Mouse (Mus musculus): ENCODE measurements around the gene Etl4. TPM values are rescaled to one million over a fixed set of nuclear protein-coding genes. Genes with fewer than 3 reads are reported as not detected.

Etl4 gene
- polyA plus RNA-seq, 1 experiment from 2014 or later = 7.3 TPM

DNA sequence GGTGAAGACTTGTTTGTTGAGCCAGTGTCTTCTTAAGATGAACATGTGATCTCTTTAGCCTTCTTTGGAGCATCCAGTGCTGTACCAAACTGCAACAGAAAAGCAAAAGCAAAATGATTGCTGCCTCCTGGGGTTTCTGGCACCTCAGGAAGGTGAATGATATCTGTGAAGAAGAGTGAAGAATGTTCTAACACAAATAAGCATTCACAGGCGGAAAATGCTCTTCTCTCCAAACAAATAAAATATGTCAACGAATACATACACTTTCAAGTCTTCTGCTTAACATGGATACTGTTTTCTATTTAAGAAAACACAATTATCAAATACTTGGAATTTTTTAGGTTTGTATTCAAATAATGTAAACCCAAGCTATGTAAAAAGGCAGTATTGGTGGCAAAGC is 678.3 kb downstream of the Etl4 start:
- no peaks in the 10 kb centered on the region for H3K27me3 ChIP-seq (ENCODE audit: control insufficient read depth, insufficient read depth, low read length)
- no peaks in the 10 kb centered on the region for H3K4me1 ChIP-seq (ENCODE audit: control insufficient read depth, insufficient read depth, low read length)
- ATAC-seq (ENCODE audit: low read depth) = no peak
- H3K9ac ChIP-seq (replicated peaks; ENCODE audit: low read depth, low read length) = no peak overlapping the region
- no peaks in the 10 kb centered on the region for H3K9me3 ChIP-seq (ENCODE audit: control insufficient read depth, low read length)
- no peak overlapping the region for H3K4me2 ChIP-seq (ENCODE audit: low read depth, low read length)
- H3K4me3 ChIP-seq (ENCODE audit: low read depth, low read length) = no peak overlapping the region
- 97% methylated on average over 2 of the region's 2 CpGs for WGBS
- H3K36me3 ChIP-seq (ENCODE audit: control insufficient read depth, insufficient read depth, low read length) = no peaks in the 10 kb centered on the region
- H3K27ac ChIP-seq (ENCODE audit: low read depth, low read length) = no peak overlapping the region

DNA sequence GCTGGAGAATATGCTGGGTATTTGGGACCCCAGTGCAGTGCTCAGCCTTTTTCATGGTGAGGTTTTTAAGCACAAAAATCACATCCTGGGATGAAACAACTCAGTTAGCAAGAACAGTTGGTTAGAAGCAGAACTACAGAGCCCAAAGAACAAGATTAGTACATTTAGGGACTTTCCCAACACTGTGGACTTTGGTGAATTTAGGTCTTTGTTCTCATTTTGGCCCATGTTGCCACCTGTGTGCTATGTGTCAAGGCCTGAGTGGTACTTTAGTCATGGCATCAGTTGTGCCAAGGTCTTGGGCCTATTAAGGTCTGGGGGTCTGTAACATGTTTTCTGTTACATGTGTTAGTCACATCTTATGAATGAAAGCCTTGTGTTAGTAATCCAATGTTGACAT is 679.1 kb downstream of the Etl4 start:
- H3K4me3 ChIP-seq (ENCODE audit: low read depth, low read length) = no peak overlapping the region
- H3K27me3 ChIP-seq (ENCODE audit: control insufficient read depth, insufficient read depth, low read length) = no peaks in the 10 kb centered on the region
- H3K9ac ChIP-seq (replicated peaks; ENCODE audit: low read depth, low read length) = no peak overlapping the region
- no peak overlapping the region for H3K27ac ChIP-seq (ENCODE audit: low read depth, low read length)
- no peaks in the 10 kb centered on the region for H3K9me3 ChIP-seq (ENCODE audit: control insufficient read depth, low read length)
- H3K4me2 ChIP-seq (ENCODE audit: low read depth, low read length) = no peak overlapping the region
- no peak for ATAC-seq (ENCODE audit: low read depth)
- H3K36me3 ChIP-seq (ENCODE audit: control insufficient read depth, insufficient read depth, low read length) = no peaks in the 10 kb centered on the region
- no peaks in the 10 kb centered on the region for H3K4me1 ChIP-seq (ENCODE audit: control insufficient read depth, insufficient read depth, low read length)

DNA sequence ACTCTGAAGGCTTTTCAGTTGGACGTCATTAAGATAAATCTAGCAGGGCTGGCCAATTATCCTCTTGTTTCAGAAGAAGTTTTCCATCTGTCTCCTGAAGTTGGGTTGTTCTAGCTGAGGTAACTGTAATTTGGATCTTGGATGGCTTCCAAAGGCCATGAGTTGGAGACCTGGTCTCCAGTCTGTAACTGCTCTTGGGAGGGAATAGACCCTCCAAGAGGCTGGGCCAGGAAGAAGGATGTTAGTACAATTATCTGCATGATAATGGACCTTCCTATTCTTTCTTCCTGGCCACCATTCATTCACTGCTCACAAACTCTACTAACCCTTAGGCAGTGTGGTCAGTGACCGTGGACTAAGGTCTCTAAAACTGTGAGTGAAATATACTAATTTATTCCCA is 684.5 kb downstream of the Etl4 start:
- no peak for ATAC-seq (ENCODE audit: low read depth)
- Histone ChIP-seq H3K27ac (ENCODE audit: low read depth, low read length) (no peak overlapping the region), H3K9ac (replicated peaks; ENCODE audit: low read depth, low read length) (no peak overlapping the region), H3K9me3 (ENCODE audit: control insufficient read depth, low read length) (no peaks in the 10 kb centered on the region), H3K4me1 (ENCODE audit: control insufficient read depth, insufficient read depth, low read length) (no peaks in the 10 kb centered on the region), H3K4me3 (ENCODE audit: low read depth, low read length) (no peak overlapping the region), H3K36me3 (ENCODE audit: control insufficient read depth, insufficient read depth, low read length) (no peaks in the 10 kb centered on the region), H3K4me2 (ENCODE audit: low read depth, low read length) (no peak overlapping the region), H3K27me3 (ENCODE audit: control insufficient read depth, insufficient read depth, low read length) (no peaks in the 10 kb centered on the region)
- WGBS = 74% methylated on average over 2 of the region's 2 CpGs

DNA sequence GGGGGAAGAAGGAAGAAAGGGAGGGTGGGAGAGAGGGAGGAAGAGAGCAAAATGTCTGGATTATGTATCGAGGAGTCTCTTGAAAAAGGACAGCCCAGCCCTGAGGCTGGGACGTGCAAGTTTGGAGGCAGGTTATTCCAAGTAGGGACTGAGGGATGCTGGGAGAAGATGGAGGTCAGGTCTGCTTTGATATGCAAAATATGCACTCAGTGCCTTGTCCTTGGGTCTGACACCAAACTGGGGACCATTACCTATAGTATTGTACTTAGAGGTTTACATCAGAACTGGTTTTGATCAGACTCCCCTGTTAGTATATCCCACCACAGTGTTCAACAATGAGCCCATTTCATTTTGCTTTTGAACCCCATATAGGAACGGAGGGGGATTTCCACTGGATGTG is 685.4 kb downstream of the Etl4 start:
- no peak for ATAC-seq (ENCODE audit: low read depth)
- 92% methylated on average over 3 of the region's 3 CpGs for WGBS
- Histone ChIP-seq H3K27me3 (ENCODE audit: control insufficient read depth, insufficient read depth, low read length) (no peaks in the 10 kb centered on the region), H3K27ac (ENCODE audit: low read depth, low read length) (no peak overlapping the region), H3K36me3 (ENCODE audit: control insufficient read depth, insufficient read depth, low read length) (no peaks in the 10 kb centered on the region), H3K4me2 (ENCODE audit: low read depth, low read length) (no peak overlapping the region), H3K4me3 (ENCODE audit: low read depth, low read length) (no peak overlapping the region), H3K9ac (replicated peaks; ENCODE audit: low read depth, low read length) (no peak overlapping the region), H3K4me1 (ENCODE audit: control insufficient read depth, insufficient read depth, low read length) (no peaks in the 10 kb centered on the region), H3K9me3 (ENCODE audit: control insufficient read depth, low read length) (no peaks in the 10 kb centered on the region)

DNA sequence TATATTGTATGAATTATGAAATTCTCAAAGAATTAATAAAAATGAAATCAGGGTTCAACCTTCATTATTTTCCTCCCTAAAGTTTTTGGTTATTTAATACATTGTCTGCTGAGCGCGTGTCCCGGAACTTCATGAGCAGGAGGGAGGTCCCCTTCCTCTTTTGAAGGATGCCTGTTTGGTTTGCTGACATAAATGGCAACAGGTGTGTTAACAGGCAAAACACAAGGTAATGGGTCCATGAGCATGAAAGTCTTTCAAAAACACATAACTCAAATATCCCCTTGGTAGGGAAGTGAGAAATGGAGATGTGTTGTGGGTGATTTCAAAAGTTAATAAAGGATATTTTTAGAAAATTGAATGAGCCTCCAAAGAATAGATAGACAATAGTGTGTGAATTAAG is 687.0 kb downstream of the Etl4 start:
- H3K36me3 ChIP-seq (ENCODE audit: control insufficient read depth, insufficient read depth, low read length) = no peaks in the 10 kb centered on the region
- H3K4me3 ChIP-seq (ENCODE audit: low read depth, low read length) = no peak overlapping the region
- H3K9ac ChIP-seq (replicated peaks; ENCODE audit: low read depth, low read length) = no peak overlapping the region
- no peak for ATAC-seq (ENCODE audit: low read depth)
- no peak overlapping the region for H3K4me2 ChIP-seq (ENCODE audit: low read depth, low read length)
- H3K27me3 ChIP-seq (ENCODE audit: control insufficient read depth, insufficient read depth, low read length) = no peaks in the 10 kb centered on the region
- H3K9me3 ChIP-seq (ENCODE audit: control insufficient read depth, low read length) = no peaks in the 10 kb centered on the region
- no peaks in the 10 kb centered on the region for H3K4me1 ChIP-seq (ENCODE audit: control insufficient read depth, insufficient read depth, low read length)
- H3K27ac ChIP-seq (ENCODE audit: low read depth, low read length) = no peak overlapping the region
- 95% methylated on average over 3 of the region's 3 CpGs for whole genome bisulfite sequencing

DNA sequence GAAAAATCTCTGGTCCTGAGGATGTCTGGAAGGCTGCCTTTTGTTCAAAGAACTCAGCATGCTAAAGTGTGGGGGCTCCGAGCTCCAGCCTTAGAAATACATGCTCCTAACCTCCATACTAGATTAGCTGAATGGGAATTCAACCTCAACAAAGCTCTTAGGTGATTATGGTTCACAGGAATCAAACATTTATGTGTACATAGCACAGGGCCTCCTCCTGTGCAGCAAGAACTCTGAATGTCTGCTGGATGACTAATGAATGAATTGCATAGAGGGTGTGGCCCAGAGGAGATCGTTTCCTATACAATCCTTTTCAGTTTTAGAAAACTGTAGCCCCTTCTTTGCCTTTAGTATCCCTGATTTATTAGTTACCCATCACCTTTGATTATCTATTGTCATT is 687.6 kb downstream of the Etl4 start:
- Histone ChIP-seq H3K9ac (replicated peaks; ENCODE audit: low read depth, low read length) (no peak overlapping the region), H3K27me3 (ENCODE audit: control insufficient read depth, insufficient read depth, low read length) (no peaks in the 10 kb centered on the region), H3K36me3 (ENCODE audit: control insufficient read depth, insufficient read depth, low read length) (no peaks in the 10 kb centered on the region), H3K4me3 (ENCODE audit: low read depth, low read length) (no peak overlapping the region), H3K4me2 (ENCODE audit: low read depth, low read length) (no peak overlapping the region), H3K9me3 (ENCODE audit: control insufficient read depth, low read length) (no peaks in the 10 kb centered on the region), H3K4me1 (ENCODE audit: control insufficient read depth, insufficient read depth, low read length) (no peaks in the 10 kb centered on the region), H3K27ac (ENCODE audit: low read depth, low read length) (no peak overlapping the region)
- 32% methylated on average over 2 of the region's 2 CpGs for WGBS
- no peak for ATAC-seq (ENCODE audit: low read depth)

DNA sequence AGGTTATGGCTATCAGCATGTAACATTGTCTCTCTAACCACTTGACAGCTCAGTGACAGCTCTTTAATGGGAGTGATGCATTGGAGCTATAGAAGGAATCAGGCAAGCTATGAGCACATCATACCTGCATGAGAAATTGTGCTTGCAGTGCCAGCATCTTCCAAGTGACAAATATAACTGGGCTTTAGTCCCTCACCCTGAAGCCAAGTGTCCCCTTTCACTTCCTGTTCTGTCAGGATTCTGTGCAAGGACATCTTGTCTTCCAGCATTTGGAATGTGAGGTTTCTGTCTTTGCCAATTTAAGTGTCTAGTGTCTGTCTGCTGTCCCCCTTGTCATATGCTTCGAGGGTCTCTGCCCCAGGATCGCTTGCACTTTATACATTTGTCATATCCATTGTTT is 693.1 kb downstream of the Etl4 start:
- Histone ChIP-seq H3K27ac (ENCODE audit: low read depth, low read length) (no peak overlapping the region), H3K27me3 (ENCODE audit: control insufficient read depth, insufficient read depth, low read length) (no peaks in the 10 kb centered on the region), H3K4me1 (ENCODE audit: control insufficient read depth, insufficient read depth, low read length) (no peaks in the 10 kb centered on the region), H3K4me3 (ENCODE audit: low read depth, low read length) (no peak overlapping the region), H3K4me2 (ENCODE audit: low read depth, low read length) (no peak overlapping the region), H3K9me3 (ENCODE audit: control insufficient read depth, low read length) (no peaks in the 10 kb centered on the region), H3K9ac (replicated peaks; ENCODE audit: low read depth, low read length) (no peak overlapping the region), H3K36me3 (ENCODE audit: control insufficient read depth, insufficient read depth, low read length) (no peaks in the 10 kb centered on the region)
- ATAC-seq (ENCODE audit: low read depth) = no peak
- 85% methylated on average over 2 of the region's 2 CpGs for WGBS

DNA sequence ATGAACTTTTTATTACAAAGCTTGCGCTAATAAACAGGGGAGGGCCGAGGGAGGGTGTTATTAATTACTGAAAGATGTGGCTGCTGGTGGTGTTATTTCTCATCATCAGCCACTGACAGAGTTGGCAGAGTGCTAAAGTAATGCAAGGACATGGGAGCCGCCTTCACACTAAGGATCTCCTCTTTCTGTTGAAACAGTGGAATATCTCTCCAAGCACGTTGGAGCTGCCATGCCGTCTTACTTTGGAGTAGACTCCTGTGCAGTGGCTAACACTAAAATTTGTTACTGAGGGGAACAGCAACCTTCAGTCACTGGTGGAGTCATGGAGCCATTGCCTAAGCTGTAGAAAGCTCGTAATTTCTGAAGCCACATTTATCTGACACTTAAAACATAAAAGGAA is 694.0 kb downstream of the Etl4 start:
- Histone ChIP-seq H3K4me3 (ENCODE audit: low read depth, low read length) (no peak overlapping the region), H3K4me2 (ENCODE audit: low read depth, low read length) (no peak overlapping the region), H3K9ac (replicated peaks; ENCODE audit: low read depth, low read length) (no peak overlapping the region), H3K9me3 (ENCODE audit: control insufficient read depth, low read length) (no peaks in the 10 kb centered on the region), H3K36me3 (ENCODE audit: control insufficient read depth, insufficient read depth, low read length) (no peaks in the 10 kb centered on the region), H3K4me1 (ENCODE audit: control insufficient read depth, insufficient read depth, low read length) (no peaks in the 10 kb centered on the region), H3K27ac (ENCODE audit: low read depth, low read length) (no peak overlapping the region), H3K27me3 (ENCODE audit: control insufficient read depth, insufficient read depth, low read length) (no peaks in the 10 kb centered on the region)
- 91% methylated on average over 6 of the region's 6 CpGs for WGBS
- ATAC-seq (ENCODE audit: low read depth) = no peak

DNA sequence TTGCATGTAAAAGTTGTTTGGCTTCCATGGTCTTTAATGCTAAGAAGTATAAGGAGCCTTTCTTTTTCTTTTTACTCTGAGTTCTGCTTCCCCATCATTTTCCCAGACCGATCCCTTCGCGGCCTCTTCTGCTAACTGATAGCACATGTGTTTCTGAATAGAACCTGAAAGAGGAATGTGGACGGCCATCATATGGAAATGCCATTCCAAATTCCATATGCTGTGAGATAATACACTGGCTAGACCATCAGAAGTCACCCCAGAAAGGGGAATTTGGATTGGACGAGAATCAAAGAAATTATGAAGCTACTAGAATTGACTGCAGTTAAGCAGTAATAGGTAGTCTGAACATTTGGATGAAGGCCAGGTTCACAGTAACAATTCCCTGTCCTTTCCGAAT is 694.4 kb downstream of the Etl4 start:
- no peak for ATAC-seq (ENCODE audit: low read depth)
- Histone ChIP-seq H3K4me3 (ENCODE audit: low read depth, low read length) (no peak overlapping the region), H3K4me2 (ENCODE audit: low read depth, low read length) (no peak overlapping the region), H3K36me3 (ENCODE audit: control insufficient read depth, insufficient read depth, low read length) (no peaks in the 10 kb centered on the region), H3K9me3 (ENCODE audit: control insufficient read depth, low read length) (no peaks in the 10 kb centered on the region), H3K27ac (ENCODE audit: low read depth, low read length) (no peak overlapping the region), H3K27me3 (ENCODE audit: control insufficient read depth, insufficient read depth, low read length) (no peaks in the 10 kb centered on the region), H3K9ac (replicated peaks; ENCODE audit: low read depth, low read length) (no peak overlapping the region), H3K4me1 (ENCODE audit: control insufficient read depth, insufficient read depth, low read length) (no peaks in the 10 kb centered on the region)
- 88% methylated on average over 6 of the region's 6 CpGs for WGBS

DNA sequence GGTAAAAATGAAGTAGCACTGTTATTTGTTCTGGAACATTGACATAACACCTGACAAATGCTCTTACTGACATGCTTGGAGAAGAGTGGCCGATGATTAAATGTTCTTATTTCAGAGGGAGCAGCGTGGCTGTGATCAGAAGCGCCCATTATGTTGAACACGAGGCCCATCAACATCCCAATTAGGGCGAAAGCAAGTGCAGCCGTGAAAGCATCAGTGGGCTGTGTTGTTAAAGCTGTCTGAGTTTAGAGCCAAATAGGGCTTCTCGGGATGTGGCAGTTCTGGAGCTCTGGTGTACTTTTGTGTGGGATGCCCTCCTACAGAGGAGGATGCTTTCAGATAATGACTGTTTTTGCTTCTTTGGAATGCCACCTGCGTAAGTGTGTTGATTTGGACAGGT is 699.6 kb downstream of the Etl4 start:
- no peaks in the 10 kb centered on the region for H3K36me3 ChIP-seq (ENCODE audit: control insufficient read depth, insufficient read depth, low read length)
- no peak overlapping the region for H3K4me3 ChIP-seq (ENCODE audit: low read depth, low read length)
- no peaks in the 10 kb centered on the region for H3K9me3 ChIP-seq (ENCODE audit: control insufficient read depth, low read length)
- H3K27me3 ChIP-seq (ENCODE audit: control insufficient read depth, insufficient read depth, low read length) = no peaks in the 10 kb centered on the region
- WGBS = 57% methylated on average over 8 of the region's 8 CpGs
- ATAC-seq (ENCODE audit: low read depth) = no peak
- no peak overlapping the region for H3K4me2 ChIP-seq (ENCODE audit: low read depth, low read length)
- no peaks in the 10 kb centered on the region for H3K4me1 ChIP-seq (ENCODE audit: control insufficient read depth, insufficient read depth, low read length)
- no peak overlapping the region for H3K27ac ChIP-seq (ENCODE audit: low read depth, low read length)
- no peak overlapping the region for H3K9ac ChIP-seq (replicated peaks; ENCODE audit: low read depth, low read length)
